Mouse (Mus musculus) G1E (cell line): Measurements from ENCODE around the gene Gm10663.

ENCODE experiments used
- CTCF ChIP-seq: IDR thresholded peaks from 2 replicates; pipeline ENCODE4 v1.5.1; 2012; ENCODE audit warnings: low read depth, low read length, inconsistent platforms, mixed read lengths
- GATA1 ChIP-seq: IDR thresholded peaks from 2 replicates; pipeline ENCODE4 v1.6.1; 2012; ENCODE audit warnings: borderline replicate concordance, low read length, inconsistent platforms, mixed read lengths
- POLR2AphosphoS5 ChIP-seq: IDR thresholded peaks from 2 replicates; pipeline ENCODE4 v1.6.1; 2012; ENCODE audit warnings: low read depth, low read length, inconsistent platforms; ENCODE audit not compliant: insufficient replicate concordance
- TAL1 ChIP-seq: conservative IDR thresholded peaks from 2 replicates; pipeline ENCODE4 v1.6.1; 2012; ENCODE audit warnings: low read depth, low read length, inconsistent platforms, mixed read lengths

DNA sequence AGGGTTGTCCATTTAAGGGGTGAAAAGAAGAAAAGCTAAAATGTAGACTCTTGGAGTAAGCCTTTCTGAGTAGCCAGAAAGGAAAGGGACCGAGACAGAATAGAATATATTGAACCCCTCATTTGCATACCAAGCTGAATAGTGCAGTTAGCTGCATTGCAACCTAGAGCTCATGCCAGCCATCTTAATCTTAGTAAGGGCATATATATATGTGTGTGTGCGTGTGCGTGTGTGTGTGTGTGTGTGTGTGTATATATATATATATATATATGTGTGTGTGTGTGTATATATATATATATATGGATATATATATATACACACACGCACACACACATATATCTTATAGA, 6.4 kb upstream of the Gm10663 start:
- TF ChIP-seq CTCF, result no peak
- TF ChIP-seq GATA1, result no peak
- no peak for TF ChIP-seq POLR2AphosphoS5
- TF ChIP-seq TAL1, result no peak
